Mouse (Mus musculus) stomach, postnatal 0 days (tissue): ENCODE measurements around the gene Srarp. TPM values are rescaled to one million over a fixed set of nuclear protein-coding genes. Genes with fewer than 3 reads are reported as not detected.

Source experiments
- ATAC-seq: fragments of 200-750 bp; cut with Nextera tagmentation; 2 replicates; pipeline ENCODE4 v1.8.0; 2017; ENCODE audit not compliant: low FRiP score, low TSS enrichment
- DNase-seq: peaks from one replicate; pipeline ENCODE4 v3.0.0-alpha.2; 2016; ENCODE audit warnings: low spot score
- H3K27ac ChIP-seq: fragments of 300-500 bp; sonication (generic); replicated peaks from 2 replicates; pipeline ENCODE4 v1.5.1; 2014; ENCODE audit warnings: mild to moderate bottlenecking, control low read depth
- H3K27me3 ChIP-seq: fragments of 300-500 bp; sonication (generic); 2 replicates; pipeline ENCODE4 v1.6.1; 2014; ENCODE audit warnings: low read length; ENCODE audit not compliant: control insufficient read depth, insufficient read depth
- H3K36me3 ChIP-seq: fragments of 300-500 bp; sonication (generic); 2 replicates; pipeline ENCODE4 v1.6.1; 2014; ENCODE audit warnings: low read length, mixed read lengths; ENCODE audit not compliant: control insufficient read depth, insufficient read depth
- H3K4me1 ChIP-seq: fragments of 300-500 bp; sonication (generic); replicated peaks from 2 replicates; pipeline ENCODE4 v1.6.1; 2014; ENCODE audit warnings: antibody characterized with exemption; ENCODE audit not compliant: control insufficient read depth, insufficient read depth
- H3K4me2 ChIP-seq: fragments of 300-500 bp; sonication (generic); replicated peaks from 2 replicates; pipeline ENCODE4 v1.6.1; 2014; ENCODE audit warnings: low read depth, mild to moderate bottlenecking, control low read depth, moderate library complexity
- H3K4me3 ChIP-seq: fragments of 300-500 bp; sonication (generic); 2 replicates; pipeline ENCODE4 v1.5.1; 2014; ENCODE audit warnings: low read depth, low read length, control low read depth
- H3K9ac ChIP-seq: fragments of 300-500 bp; sonication (generic); 2 replicates; pipeline ENCODE4 v1.6.1; 2014; ENCODE audit warnings: mild to moderate bottlenecking, low read length, control low read depth, mixed read lengths
- H3K9me3 ChIP-seq: fragments of 300-500 bp; sonication (generic); 2 replicates; pipeline ENCODE4 v1.6.1; 2016; ENCODE audit warnings: low read length; ENCODE audit not compliant: control insufficient read depth
- CTCF ChIP-seq: IDR thresholded peaks from 2 replicates; pipeline ENCODE4 v1.5.1; 2016; ENCODE audit warnings: antibody characterized with exemption, low read depth, mild to moderate bottlenecking, moderate library complexity
- EP300 ChIP-seq: optimal IDR thresholded peaks from 2 replicates; pipeline ENCODE3; 2016; ENCODE audit warnings: antibody characterized with exemption
- WGBS: fragments of 180-500 bp; shearing (Covaris S2); extraction: QIAGEN DNeasy Blood & Tissue Kit; methylation state at CpG from one replicate; pipeline ENCODE4 v1.1.7; 2014; 5-methylcytosine and 5-hydroxymethylcytosine counted together
- polyA plus RNA-seq: library from polyadenylated mRNA; unstranded; fragments of >200 nt; fragmentation: Nextera tagmentation; extraction: Ambion mirVana; gene quantifications from 2 replicates; pipeline ENCODE4 v1.2.1, GENCODE M21; 2015

Gene Srarp
- polyA plus RNA-seq, 1 experiment from 2014 or later, result not detected

- no peaks in the 10 kb centered on the region for H3K27me3 ChIP-seq
- ATAC-seq, result no peak
- H3K9ac ChIP-seq, result no peak overlapping the region
- H3K36me3 ChIP-seq, result no peaks in the 10 kb centered on the region
- no peaks in the 10 kb centered on the region for H3K4me1 ChIP-seq
- no peak overlapping the region for H3K4me3 ChIP-seq
- no peak overlapping the region for H3K27ac ChIP-seq
- no peak for DNase-seq
- H3K9me3 ChIP-seq, result no peaks in the 10 kb centered on the region
- TF ChIP-seq EP300 (no peak), CTCF (no peak)
- H3K4me2 ChIP-seq, result no peak overlapping the region
- 87% methylated on average over 3 of the region's 3 CpGs for WGBS
Measured at GRCm38 (mm10) chr4:141408577-141408976, 27.3 kb downstream of the Srarp start.

GRCm38 (mm10) chr4:141406516-141407299, 29.2 kb downstream of the Srarp start:
- TF ChIP-seq CTCF (peak; percentile 84), EP300 (no peak)
- Histone ChIP-seq H3K4me1 (no peaks in the 10 kb centered on the region), H3K4me2 (no peak overlapping the region), H3K27me3 (no peaks in the 10 kb centered on the region), H3K9ac (no peak overlapping the region), H3K27ac (no peak overlapping the region), H3K9me3 (no peaks in the 10 kb centered on the region), H3K36me3 (no peaks in the 10 kb centered on the region), H3K4me3 (no peak overlapping the region)
- DNase-seq (peak; percentile 65), ATAC-seq (peak; percentile 49)
- WGBS, result 34% methylated on average over 13 of the region's 14 CpGs

- no peak overlapping the region for H3K4me3 ChIP-seq
- no peak for TF ChIP-seq CTCF
- no peak for TF ChIP-seq EP300
- H3K27me3 ChIP-seq, result no peaks in the 10 kb centered on the region
- DNase-seq (no peak), ATAC-seq (no peak)
- 78% methylated on average over 3 of the region's 3 CpGs for WGBS
- H3K9ac ChIP-seq, result no peak overlapping the region
- H3K4me2 ChIP-seq, result no peak overlapping the region
- H3K27ac ChIP-seq, result no peak overlapping the region
- no peaks in the 10 kb centered on the region for H3K4me1 ChIP-seq
- H3K9me3 ChIP-seq, result no peaks in the 10 kb centered on the region
- H3K36me3 ChIP-seq, result no peaks in the 10 kb centered on the region
Measured at GRCm38 (mm10) chr4:141405314-141405622, 30.6 kb downstream of the Srarp start.

DNA sequence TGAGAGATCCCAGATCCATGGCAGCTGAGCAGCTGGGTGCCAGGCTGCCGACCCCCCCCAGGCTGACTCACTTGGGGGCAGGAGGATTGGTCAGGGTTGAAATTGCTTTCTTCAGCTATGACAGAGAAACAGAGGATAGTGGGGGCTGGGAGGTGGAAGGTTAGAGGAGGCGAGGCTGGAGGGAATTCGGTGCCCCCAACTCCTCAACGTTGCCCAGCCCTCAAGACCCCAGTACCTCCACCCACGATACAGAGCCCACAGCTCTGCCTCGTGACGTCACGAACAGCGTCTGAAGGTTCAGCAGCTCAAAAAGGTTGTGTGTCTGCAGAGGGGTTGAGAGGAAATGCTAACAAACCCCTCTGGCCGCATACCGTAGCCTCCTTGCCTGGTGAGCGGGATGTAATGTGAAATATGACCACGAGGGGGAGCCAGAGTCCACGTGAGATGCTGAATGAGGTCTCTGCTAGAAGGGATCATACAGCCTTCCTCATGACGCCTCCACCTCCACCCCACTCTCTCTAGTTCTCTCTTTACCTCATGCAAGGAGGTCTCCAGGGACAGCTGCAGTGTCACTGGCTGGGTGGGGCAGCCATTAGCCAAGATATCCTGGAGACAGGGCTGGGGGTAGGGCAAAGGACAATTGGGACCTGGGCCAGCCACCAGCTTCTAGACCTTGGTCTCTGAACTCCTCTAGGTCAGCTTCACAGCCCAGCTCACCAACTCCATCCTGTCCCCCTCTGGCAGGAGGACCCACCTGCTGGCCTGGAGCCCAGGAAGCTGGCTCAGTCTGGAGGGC, 31.2 kb downstream of the Srarp start:
- Histone ChIP-seq H3K9me3 (no peaks in the 10 kb centered on the region), H3K4me3 (no peak overlapping the region), H3K9ac (no peak overlapping the region), H3K27ac (no peak overlapping the region), H3K4me1 (no peaks in the 10 kb centered on the region), H3K27me3 (no peaks in the 10 kb centered on the region), H3K4me2 (0 out of 2 replicates have a peak overlapping the region, but pooled peaks have one; percentile 16), H3K36me3 (no peaks in the 10 kb centered on the region)
- 11% methylated on average over 15 of the region's 15 CpGs for WGBS
- TF ChIP-seq EP300 (no peak), CTCF (peak; percentile 99)
- ATAC-seq (peak; percentile 65), DNase-seq (peak; percentile 87)

DNA sequence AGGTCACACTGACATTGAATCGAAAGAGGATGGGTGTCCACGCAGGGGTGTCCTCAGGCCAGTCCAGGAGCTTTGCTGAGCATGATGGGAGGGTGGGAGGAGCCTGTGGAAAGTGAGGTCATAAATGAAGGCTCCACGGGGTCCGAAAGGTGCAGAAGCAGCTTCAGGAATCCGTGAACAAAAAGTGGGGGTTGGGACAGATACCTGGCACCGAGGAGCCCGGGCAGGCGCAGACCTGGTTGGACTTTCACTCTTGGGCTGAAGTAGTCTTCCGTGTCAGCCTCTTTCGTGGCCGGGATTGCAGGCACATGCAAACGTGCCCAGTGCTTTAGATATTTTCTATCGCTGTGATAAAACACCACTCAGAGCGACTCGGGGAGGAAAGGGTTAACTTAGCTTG, 35.7 kb downstream of the Srarp start:
- no peak overlapping the region for H3K27ac ChIP-seq
- no peaks in the 10 kb centered on the region for H3K36me3 ChIP-seq
- H3K9me3 ChIP-seq, result no peaks in the 10 kb centered on the region
- no peaks in the 10 kb centered on the region for H3K4me1 ChIP-seq
- 86% methylated on average over 15 of the region's 15 CpGs for WGBS
- DNase-seq (no peak), ATAC-seq (no peak)
- H3K9ac ChIP-seq, result no peak overlapping the region
- no peak overlapping the region for H3K4me2 ChIP-seq
- no peak overlapping the region for H3K4me3 ChIP-seq
- H3K27me3 ChIP-seq, result no peaks in the 10 kb centered on the region
- TF ChIP-seq CTCF (no peak), EP300 (no peak)

DNA sequence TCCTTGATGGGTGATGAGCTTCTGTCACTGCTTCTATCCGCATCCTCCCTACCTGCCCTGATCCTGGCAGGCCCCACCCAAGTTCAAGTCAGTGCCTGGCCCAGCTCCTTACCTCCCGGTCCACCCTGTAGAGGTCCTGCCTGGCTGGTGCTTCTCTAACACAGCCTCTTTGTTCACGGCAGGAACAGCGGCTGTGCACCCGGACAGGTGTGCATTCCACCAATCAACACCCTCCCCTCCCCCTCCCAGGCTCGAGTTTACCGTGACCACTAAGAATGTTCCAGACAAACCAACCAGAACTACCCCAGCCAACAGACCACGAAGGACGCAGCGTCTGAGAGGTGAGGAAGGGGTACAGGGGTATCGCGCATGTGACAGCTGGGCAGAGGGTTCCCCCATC, 37.4 kb downstream of the Srarp start, which contains the start of gene Clcnka:
TSS of gene Clcnka (minus strand) at position 180 of the 400 bp plus-strand sequence.
- DNase-seq (no peak), ATAC-seq (peak; percentile 65)
- Histone ChIP-seq H3K36me3 (no peaks in the 10 kb centered on the region), H3K27me3 (no peaks in the 10 kb centered on the region), H3K4me3 (no peak within 1 kb of the TSS), H3K27ac (no peak within 1 kb of the TSS), H3K9me3 (no peaks in the 10 kb centered on the region), H3K4me2 (no peak within 1 kb of the TSS), H3K4me1 (no peaks in the 10 kb centered on the region), H3K9ac (no peak within 1 kb of the TSS)
- TF ChIP-seq CTCF (no peak), EP300 (no peak)
- WGBS, result 42% methylated on average over 12 of the region's 12 CpGs
